Mouse (Mus musculus): Measurements from ENCODE around the gene Kifc3. TPM values are rescaled to one million over a fixed set of nuclear protein-coding genes. Genes with fewer than 3 reads are reported as not detected.

Gene Kifc3
- polyA plus RNA-seq, 1 experiment from 2014 or later: 20.7 TPM

GRCm38 (mm10) chr8:95093574-95093973, 109.0 kb downstream of the Kifc3 start:
- H3K4me3 ChIP-seq (ENCODE audit: low read depth, low read length): no peak overlapping the region
- H3K9me3 ChIP-seq (ENCODE audit: low read depth, low read length): no peaks in the 10 kb centered on the region
- ATAC-seq (ENCODE audit: insufficient read depth) (no peak), DNase-seq (no peak)
- H3K4me2 ChIP-seq: no peak overlapping the region
- no peak for TF ChIP-seq CTCF (IDR thresholded peaks at IDR 0.05; ENCODE audit: low read depth)
- no peak overlapping the region for H3K9ac ChIP-seq
- no peak overlapping the region for H3K27ac ChIP-seq (ENCODE audit: low read depth)
- 73% methylated on average over 4 of the region's 4 CpGs for WGBS
- no peaks in the 10 kb centered on the region for H3K4me1 ChIP-seq (ENCODE audit: insufficient read depth)
- no peaks in the 10 kb centered on the region for H3K27me3 ChIP-seq (ENCODE audit: insufficient read depth, low read length)
- H3K36me3 ChIP-seq (ENCODE audit: insufficient read depth): peaks cover 60% of the 10 kb centered on the region

- Histone ChIP-seq H3K4me3 (ENCODE audit: low read depth, low read length) (no peak overlapping the region), H3K4me1 (ENCODE audit: insufficient read depth) (no peaks in the 10 kb centered on the region), H3K4me2 (no peak overlapping the region), H3K9me3 (ENCODE audit: low read depth, low read length) (no peaks in the 10 kb centered on the region), H3K27ac (ENCODE audit: low read depth) (no peak overlapping the region), H3K36me3 (ENCODE audit: insufficient read depth) (peaks cover 37% of the 10 kb centered on the region; the same call in 1 of the 2 replicates), H3K9ac (no peak overlapping the region), H3K27me3 (ENCODE audit: insufficient read depth, low read length) (no peaks in the 10 kb centered on the region)
- whole genome bisulfite sequencing: 82% methylated on average over 7 of the region's 7 CpGs
- TF ChIP-seq CTCF (IDR thresholded peaks at IDR 0.05; ENCODE audit: low read depth): no peak
- ATAC-seq (ENCODE audit: insufficient read depth): no peak
- no peak for DNase-seq
Measured at GRCm38 (mm10) chr8:95085432-95086141, 117.0 kb downstream of the Kifc3 start.

- DNase-seq (no peak), ATAC-seq (ENCODE audit: insufficient read depth) (no peak)
- Histone ChIP-seq H3K27me3 (ENCODE audit: insufficient read depth, low read length) (no peaks in the 10 kb centered on the region), H3K4me2 (no peak overlapping the region), H3K4me3 (ENCODE audit: low read depth, low read length) (no peak overlapping the region), H3K4me1 (ENCODE audit: insufficient read depth) (no peaks in the 10 kb centered on the region), H3K9ac (no peak overlapping the region), H3K27ac (ENCODE audit: low read depth) (no peak overlapping the region), H3K9me3 (ENCODE audit: low read depth, low read length) (no peaks in the 10 kb centered on the region), H3K36me3 (ENCODE audit: insufficient read depth) (peaks cover 30% of the 10 kb centered on the region; the same call in 1 of the 2 replicates)
- no peak for TF ChIP-seq CTCF (IDR thresholded peaks at IDR 0.05; ENCODE audit: low read depth)
- 77% methylated on average over 10 of the region's 10 CpGs for WGBS
Measured at GRCm38 (mm10) chr8:95084744-95085431, 117.7 kb downstream of the Kifc3 start.

GRCm38 (mm10) chr8:95084261-95084660, 118.4 kb downstream of the Kifc3 start:
- Histone ChIP-seq H3K36me3 (ENCODE audit: insufficient read depth) (peaks cover 26% of the 10 kb centered on the region; the same call in 1 of the 2 replicates), H3K4me3 (ENCODE audit: low read depth, low read length) (no peak overlapping the region), H3K27me3 (ENCODE audit: insufficient read depth, low read length) (no peaks in the 10 kb centered on the region), H3K9ac (no peak overlapping the region), H3K4me2 (no peak overlapping the region), H3K27ac (ENCODE audit: low read depth) (no peak overlapping the region), H3K9me3 (ENCODE audit: low read depth, low read length) (no peaks in the 10 kb centered on the region), H3K4me1 (ENCODE audit: insufficient read depth) (no peaks in the 10 kb centered on the region)
- TF ChIP-seq CTCF (IDR thresholded peaks at IDR 0.05; ENCODE audit: low read depth): no peak
- WGBS: 87% methylated on average over 4 of the region's 4 CpGs
- ATAC-seq (ENCODE audit: insufficient read depth): no peak
- DNase-seq: no peak

- peak; percentile 18 for DNase-seq
- 0 out of 2 replicates have a peak overlapping the region, but pooled peaks have one; percentile 65 for H3K27ac ChIP-seq (ENCODE audit: low read depth)
- H3K4me1 ChIP-seq (ENCODE audit: insufficient read depth): no peaks in the 10 kb centered on the region
- peak overlapping the region; percentile 75 for H3K9ac ChIP-seq
- peak overlapping the region; percentile 81 for H3K4me3 ChIP-seq (ENCODE audit: low read depth, low read length)
- 4% methylated on average over 11 of the region's 11 CpGs for WGBS
- H3K9me3 ChIP-seq (ENCODE audit: low read depth, low read length): no peaks in the 10 kb centered on the region
- no peak for ATAC-seq (ENCODE audit: insufficient read depth)
- H3K36me3 ChIP-seq (ENCODE audit: insufficient read depth): peaks cover 18% of the 10 kb centered on the region; the same call in 1 of the 2 replicates
- H3K4me2 ChIP-seq: peak overlapping the region; percentile 88
- no peaks in the 10 kb centered on the region for H3K27me3 ChIP-seq (ENCODE audit: insufficient read depth, low read length)
- TF ChIP-seq CTCF (IDR thresholded peaks at IDR 0.05; ENCODE audit: low read depth): no peak
Measured at GRCm38 (mm10) chr8:95081650-95082049, 121.0 kb downstream of the Kifc3 start.

- no peak for TF ChIP-seq CTCF (IDR thresholded peaks at IDR 0.05; ENCODE audit: low read depth)
- peak within 1 kb of the TSS; percentile 75 for H3K27ac ChIP-seq (ENCODE audit: low read depth)
- H3K4me1 ChIP-seq (ENCODE audit: insufficient read depth): no peaks in the 10 kb centered on the region
- H3K4me3 ChIP-seq (ENCODE audit: low read depth, low read length): peak within 1 kb of the TSS; percentile 81
- under 1% methylated on average over 47 of the region's 47 CpGs for WGBS
- no peaks in the 10 kb centered on the region for H3K9me3 ChIP-seq (ENCODE audit: low read depth, low read length)
- ATAC-seq (ENCODE audit: insufficient read depth) (peak; percentile 98), DNase-seq (peak; percentile 99)
- no peaks in the 10 kb centered on the region for H3K27me3 ChIP-seq (ENCODE audit: insufficient read depth, low read length)
- peak within 1 kb of the TSS; percentile 75 for H3K9ac ChIP-seq
- H3K4me2 ChIP-seq: peak within 1 kb of the TSS; percentile 88
- peaks cover 18% of the 10 kb centered on the region; the same call in 1 of the 2 replicates for H3K36me3 ChIP-seq (ENCODE audit: insufficient read depth)
Measured at GRCm38 (mm10) chr8:95080381-95081341, 122.0 kb downstream of the Kifc3 start, which contains the start of gene Katnb1. Gene Katnb1, plus strand, starts transcription at chr8:95081186.
